Mouse (Mus musculus): ENCODE measurements at regions not wholly inside any gene's neighbourhood (a gene's known extent, or its start where the extent isn't known, plus 50 kb on each side); places are given as distances from the start of the nearest gene placed in this dataset.
A peak's percentile ranks its signal among the peaks of the same experiment; 100 is the strongest.

- DNase-seq (ENCODE audit: low spot score in 2 of 2): no peak
These were observed 98.9 kb downstream of the Mab21l3 start for GRCm38 (mm10) chr3:101749841-101750240.

- DNase-seq (ENCODE audit: low spot score in 2 of 2): peak; percentile 28 to 54
These were observed 99.6 kb downstream of the Mab21l3 start for GRCm38 (mm10) chr3:101749031-101749632.

GRCm38 (mm10) chr3:101748186-101748585 is 100.6 kb downstream of the Mab21l3 start:
- no peak for DNase-seq (ENCODE audit: low spot score in 2 of 2)

- no peak for DNase-seq (ENCODE audit: low spot score in 2 of 2)
These were observed 107.9 kb downstream of the Mab21l3 start for GRCm38 (mm10) chr3:101740906-101741305.

- no peak for DNase-seq (ENCODE audit: low spot score in 2 of 2)
These were observed 111.6 kb downstream of the Mab21l3 start for GRCm38 (mm10) chr3:101737197-101737596.

GRCm38 (mm10) chr3:101729044-101729443 is 119.7 kb downstream of the Mab21l3 start:
- DNase-seq (ENCODE audit: low spot score in 2 of 2): no peak

GRCm38 (mm10) chr3:101722926-101723325 is 118.4 kb upstream of the Atp1a1 start:
- no peak for DNase-seq (ENCODE audit: low spot score in 2 of 2)

GRCm38 (mm10) chr3:101722001-101722400 is 117.5 kb upstream of the Atp1a1 start:
- DNase-seq (ENCODE audit: low spot score in 2 of 2): no peak

- DNase-seq (ENCODE audit: low spot score in 2 of 2): no peak
These were observed 110.9 kb upstream of the Atp1a1 start for GRCm38 (mm10) chr3:101715416-101715815.

GRCm38 (mm10) chr3:101714810-101715209 is 110.3 kb upstream of the Atp1a1 start:
- DNase-seq (ENCODE audit: low spot score in 2 of 2): no peak

GRCm38 (mm10) chr3:101713669-101714068 is 109.2 kb upstream of the Atp1a1 start:
- no peak for DNase-seq (ENCODE audit: low spot score in 2 of 2)

GRCm38 (mm10) chr3:101713138-101713638 is 108.7 kb upstream of the Atp1a1 start:
- DNase-seq (ENCODE audit: low spot score in 2 of 2): peak; percentile 15 to 22

GRCm38 (mm10) chr3:101712666-101713065 is 108.2 kb upstream of the Atp1a1 start:
- no peak for DNase-seq (ENCODE audit: low spot score in 2 of 2)

GRCm38 (mm10) chr3:101711594-101712171 is 107.2 kb upstream of the Atp1a1 start:
- no peak for DNase-seq (ENCODE audit: low spot score in 2 of 2)

- no peak for DNase-seq (ENCODE audit: low spot score in 2 of 2)
These were observed 105.0 kb upstream of the Atp1a1 start for GRCm38 (mm10) chr3:101709379-101709970.

GRCm38 (mm10) chr3:101708821-101709220 is 104.3 kb upstream of the Atp1a1 start:
- no peak for DNase-seq (ENCODE audit: low spot score in 2 of 2)

- no peak for DNase-seq (ENCODE audit: low spot score in 2 of 2)
These were observed 100.4 kb upstream of the Atp1a1 start for GRCm38 (mm10) chr3:101704919-101705318.

- no peak for DNase-seq (ENCODE audit: low spot score in 2 of 2)
These were observed 99.8 kb upstream of the Atp1a1 start for GRCm38 (mm10) chr3:101704326-101704725.

GRCm38 (mm10) chr3:101701763-101702173 is 97.3 kb upstream of the Atp1a1 start:
- no peak for DNase-seq (ENCODE audit: low spot score in 2 of 2)

GRCm38 (mm10) chr3:101700974-101701610 is 96.6 kb upstream of the Atp1a1 start:
- no peak for DNase-seq (ENCODE audit: low spot score in 2 of 2)

GRCm38 (mm10) chr3:101699929-101700681 is 95.6 kb upstream of the Atp1a1 start:
- DNase-seq (ENCODE audit: low spot score in 2 of 2): peak; percentile 17 to 28

GRCm38 (mm10) chr3:101696832-101697231 is 92.3 kb upstream of the Atp1a1 start:
- DNase-seq (ENCODE audit: low spot score in 2 of 2): no peak
